In the genomic region with DNA sequence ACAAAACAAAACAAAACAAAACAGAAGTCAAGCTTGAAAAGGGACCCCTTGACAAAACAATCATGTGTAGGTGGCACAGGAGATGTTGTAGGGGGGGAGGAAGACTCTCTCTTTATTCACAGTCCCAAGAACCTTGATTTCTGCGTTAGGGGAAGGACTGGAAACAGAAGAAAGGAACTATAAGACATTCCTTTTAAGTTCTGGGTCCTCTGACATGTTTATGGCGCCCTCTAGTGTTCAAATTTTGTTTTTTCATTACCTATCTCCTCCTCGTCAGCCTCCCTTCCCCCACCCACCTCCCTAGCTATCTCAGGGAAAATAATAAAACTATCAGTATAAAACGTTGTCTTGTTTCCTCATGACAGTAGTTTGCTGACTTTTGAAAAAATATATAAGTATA, we compare ENCODE assay signal across 8 mouse cellular contexts. TPM values are rescaled to one million over a fixed set of nuclear protein-coding genes. Genes with fewer than 3 reads are reported as not detected.
A peak's percentile ranks its signal among the peaks of the same experiment; 100 is the strongest.
DNase-seq lines count a peak whose midpoint lies in the region; ATAC-seq and TF ChIP-seq lines count a peak whose summit lies in the region.

No protein-coding gene starts in this region.

- no peak for TF ChIP-seq EP300 in stomach, postnatal 0 days (optimal IDR thresholded peaks at IDR 0.05)

- no peaks in the 10 kb centered on the region for H3K4me1 ChIP-seq in stomach, postnatal 0 days (replicated peaks; ENCODE audit: control insufficient read depth, insufficient read depth)

- no peak overlapping the region for H3K9ac ChIP-seq in stomach, postnatal 0 days (ENCODE audit: low read length)

- ATAC-seq in CD4-positive, CD25-positive, alpha-beta regulatory T cell, adult 4 months: peak; percentile 95
- ATAC-seq in stomach, postnatal 0 days (ENCODE audit: low FRiP score, low TSS enrichment): peak; percentile 54; the same call in 1 of the 2 replicates

- 0% methylated on average over 4 of the region's 4 CpGs for WGBS in stomach, postnatal 0 days

- no peak overlapping the region for H3K4me2 ChIP-seq in stomach, postnatal 0 days (replicated peaks; ENCODE audit: low read depth)

- H3K4me3 ChIP-seq in stomach, postnatal 0 days (ENCODE audit: low read depth, low read length): no peak overlapping the region

- DNase-seq in kidney, adult 8-10 months: peak; percentile 5 to 37
- DNase-seq in kidney, adult 18-20 months: no peak
- DNase-seq in T-cell, adult 2 months (ENCODE audit: low spot score): peak; percentile 60
- peak; percentile 6 for DNase-seq in heart, postnatal 4 days
- DNase-seq in lung, postnatal 14 days: peak; percentile 15
- peak; percentile 21 for DNase-seq in stomach, postnatal 0 days (ENCODE audit: low spot score)
- no peak for DNase-seq in adrenal gland, postnatal 25 days

- TF ChIP-seq CTCF in stomach, postnatal 0 days (IDR thresholded peaks at IDR 0.05; ENCODE audit: low read depth): peak; percentile 85

- no peak overlapping the region for H3K27ac ChIP-seq in stomach, postnatal 0 days (replicated peaks)

- H3K9me3 ChIP-seq in stomach, postnatal 0 days (ENCODE audit: control insufficient read depth, low read length): no peaks in the 10 kb centered on the region

- H3K36me3 ChIP-seq in stomach, postnatal 0 days (ENCODE audit: control insufficient read depth, insufficient read depth, low read length): no peaks in the 10 kb centered on the region

- no peaks in the 10 kb centered on the region for H3K27me3 ChIP-seq in stomach, postnatal 0 days (ENCODE audit: control insufficient read depth, insufficient read depth, low read length)

RNA-seq across cellular contexts. Expression of a gene that starts 42.1 kb away (rescaled TPM):
- polyA plus RNA-seq in CD4-positive, CD25-positive, alpha-beta regulatory T cell, adult 4 months (2017; shearing (Covaris generic)): 10 to 100 TPM; 32.6 to 34.9 TPM
- not detected for total RNA-seq in heart, postnatal 4 days (2021)
- 0.11 and 0.15 TPM in 2 replicates for polyA plus RNA-seq in stomach, postnatal 0 days (2015; fragmentation: Nextera tagmentation; extraction: Ambion mirVana)
- not detected in 2 replicates for total RNA-seq in adrenal gland, postnatal 25 days (2021)

Comparison
In these comparisons a context has a peak if more than half of its experiments do, and no peak if none do; other contexts are left out.
1. DNase-seq: peak in kidney, adult 8-10 months (2 of 2), T-cell, adult 2 months (single experiment), heart, postnatal 4 days (single experiment), lung, postnatal 14 days (single experiment) and stomach, postnatal 0 days (single experiment); none in kidney, adult 18-20 months (single experiment) and adrenal gland, postnatal 25 days (single experiment).